Mouse (Mus musculus) small intestine, adult 2 months (tissue): ENCODE measurements around the gene Rhog. TPM values are rescaled to one million over a fixed set of nuclear protein-coding genes. Genes with fewer than 3 reads are reported as not detected.

Experiments
- H3K27ac ChIP-seq: fragments of 200-500 bp; 2 replicates; pipeline ENCODE4 v1.5.1; 2012; ENCODE audit warnings: low read depth, low read length, control low read depth, inconsistent platforms; ENCODE audit not compliant: insufficient read depth
- H3K27me3 ChIP-seq: fragments of 200-500 bp; 2 replicates; pipeline ENCODE4 v1.6.1; 2012; ENCODE audit warnings: mild to moderate bottlenecking, moderate library complexity, low read length, inconsistent platforms; ENCODE audit not compliant: control insufficient read depth, insufficient read depth
- H3K36me3 ChIP-seq: fragments of 200-500 bp; 2 replicates; pipeline ENCODE4 v1.6.1; 2012; ENCODE audit warnings: mild to moderate bottlenecking, low read length, control low read depth, inconsistent platforms; ENCODE audit not compliant: control insufficient read depth, insufficient read depth
- H3K4me1 ChIP-seq: fragments of 200-500 bp; 2 replicates; pipeline ENCODE4 v1.6.1; 2012; ENCODE audit warnings: low read length, inconsistent platforms, mixed read lengths; ENCODE audit not compliant: control insufficient read depth, insufficient read depth, insufficient read length
- H3K4me3 ChIP-seq: fragments of 200-500 bp; 2 replicates; pipeline ENCODE4 v1.5.1; 2012; ENCODE audit warnings: low read depth, mild to moderate bottlenecking, control low read depth, inconsistent platforms, low read length, moderate library complexity
- CTCF ChIP-seq: fragments of 200-500 bp; IDR thresholded peaks from 2 replicates; pipeline ENCODE4 v1.5.1; 2012; ENCODE audit warnings: low read depth, mild to moderate bottlenecking, control low read depth, inconsistent platforms, low read length, moderate library complexity, mixed read lengths; ENCODE audit not compliant: insufficient replicate concordance, insufficient read length; ENCODE audit errors: extremely low read depth
- POLR2A ChIP-seq: fragments of 200-500 bp; IDR thresholded peaks from 2 replicates; pipeline ENCODE4 v1.6.1; 2012; ENCODE audit warnings: low read depth, mild to moderate bottlenecking, control low read depth, inconsistent platforms, low read length, moderate library complexity
- WGBS: fragments of 180-500 bp; shearing (Covaris S2); methylation state at CpG from one replicate; pipeline ENCODE4 v1.1.7; 2018; 5-methylcytosine and 5-hydroxymethylcytosine counted together
- polyA plus RNA-seq: library from polyadenylated mRNA; depleted of rRNA; stranded (reverse); fragments of >200 nt; gene quantifications from 2 replicates; pipeline ENCODE4 v1.2.3, GENCODE M21; 2012

The Rhog gene
- polyA plus RNA-seq, 1 experiment, result 165 TPM

GRCm38 (mm10) chr7:102263020-102263419, 7.2 kb upstream of the Rhog start:
- Histone ChIP-seq H3K27ac (no peak overlapping the region), H3K27me3 (no peaks in the 10 kb centered on the region), H3K4me1 (peaks cover 3% of the 10 kb centered on the region; the same call in 1 of the 2 replicates), H3K4me3 (no peak overlapping the region), H3K36me3 (no peaks in the 10 kb centered on the region)
- 99% methylated on average over 2 of the region's 2 CpGs for WGBS
- TF ChIP-seq CTCF (no peak), POLR2A (no peak)

DNA sequence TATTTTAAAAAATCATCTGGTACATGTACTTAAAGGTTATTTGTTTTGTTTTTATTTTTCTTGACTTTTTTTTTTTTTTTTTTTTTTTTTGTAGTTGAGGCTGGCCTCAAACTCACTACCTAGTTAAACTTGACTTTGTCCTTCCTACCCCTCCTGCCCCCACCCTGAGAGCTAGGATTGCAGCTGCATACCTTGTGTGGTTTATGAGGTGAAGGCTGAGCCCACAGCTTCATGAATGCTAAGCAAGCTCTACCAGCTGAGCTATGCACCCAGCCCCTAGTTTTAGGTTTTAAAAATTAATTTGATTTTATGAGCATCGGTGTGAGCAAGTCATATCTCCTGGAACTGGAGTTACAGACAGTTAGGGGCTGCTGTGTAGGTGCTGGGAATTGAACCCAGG, 4.7 kb upstream of the Rhog start:
- Histone ChIP-seq H3K27ac (no peak overlapping the region), H3K27me3 (no peaks in the 10 kb centered on the region), H3K4me3 (no peak overlapping the region), H3K36me3 (no peaks in the 10 kb centered on the region), H3K4me1 (no peaks in the 10 kb centered on the region)
- WGBS, result 75% methylated on average over 1 of the region's 1 CpGs
- TF ChIP-seq CTCF (no peak), POLR2A (no peak)

- Histone ChIP-seq H3K36me3 (no peaks in the 10 kb centered on the region), H3K4me3 (no peak overlapping the region), H3K27ac (no peak overlapping the region), H3K4me1 (no peaks in the 10 kb centered on the region), H3K27me3 (no peaks in the 10 kb centered on the region)
- 79% methylated on average over 10 of the region's 10 CpGs for WGBS
- no peak for TF ChIP-seq POLR2A
- TF ChIP-seq CTCF, result no peak
These were observed 4.0 kb upstream of the Rhog start for GRCm38 (mm10) chr7:102259716-102260479.

GRCm38 (mm10) chr7:102258753-102259152, 2.9 kb upstream of the Rhog start:
- H3K27me3 ChIP-seq, result no peaks in the 10 kb centered on the region
- 55% methylated on average over 3 of the region's 3 CpGs for WGBS
- no peaks in the 10 kb centered on the region for H3K36me3 ChIP-seq
- H3K27ac ChIP-seq, result no peak overlapping the region
- no peak overlapping the region for H3K4me3 ChIP-seq
- TF ChIP-seq CTCF, result no peak
- no peak for TF ChIP-seq POLR2A
- H3K4me1 ChIP-seq, result no peaks in the 10 kb centered on the region

- no peaks in the 10 kb centered on the region for H3K4me1 ChIP-seq
- no peak overlapping the region for H3K27ac ChIP-seq
- no peak overlapping the region for H3K4me3 ChIP-seq
- TF ChIP-seq POLR2A, result no peak
- no peak for TF ChIP-seq CTCF
- H3K27me3 ChIP-seq, result no peaks in the 10 kb centered on the region
- no peaks in the 10 kb centered on the region for H3K36me3 ChIP-seq
- 20% methylated on average over 4 of the region's 4 CpGs for WGBS
These were observed 2.3 kb upstream of the Rhog start for GRCm38 (mm10) chr7:102258189-102258588.

DNA sequence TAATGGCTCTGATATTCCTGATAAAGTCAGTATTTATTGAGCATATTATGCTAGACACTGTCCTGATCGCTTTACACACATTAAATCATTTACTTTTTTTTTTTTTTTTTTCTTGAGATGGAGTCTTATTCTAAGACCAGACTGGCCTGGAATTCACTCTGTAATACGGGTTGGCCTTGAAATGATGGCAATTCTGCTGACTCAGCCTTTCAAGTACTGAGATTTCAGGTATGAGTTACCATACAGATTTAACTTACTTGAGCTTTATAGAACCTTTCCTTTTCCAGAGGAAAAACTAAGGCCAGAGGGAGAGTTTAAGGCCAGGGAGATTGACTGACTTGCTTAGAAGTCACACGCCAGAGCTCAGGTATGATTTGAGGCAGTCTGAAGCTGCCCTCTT, 782 bp upstream of the Rhog start:
- Histone ChIP-seq H3K27ac (no peak overlapping the region), H3K4me1 (no peaks in the 10 kb centered on the region), H3K27me3 (no peaks in the 10 kb centered on the region), H3K36me3 (no peaks in the 10 kb centered on the region), H3K4me3 (no peak overlapping the region)
- TF ChIP-seq CTCF (no peak), POLR2A (no peak)
- 89% methylated on average over 3 of the region's 3 CpGs for WGBS

DNA sequence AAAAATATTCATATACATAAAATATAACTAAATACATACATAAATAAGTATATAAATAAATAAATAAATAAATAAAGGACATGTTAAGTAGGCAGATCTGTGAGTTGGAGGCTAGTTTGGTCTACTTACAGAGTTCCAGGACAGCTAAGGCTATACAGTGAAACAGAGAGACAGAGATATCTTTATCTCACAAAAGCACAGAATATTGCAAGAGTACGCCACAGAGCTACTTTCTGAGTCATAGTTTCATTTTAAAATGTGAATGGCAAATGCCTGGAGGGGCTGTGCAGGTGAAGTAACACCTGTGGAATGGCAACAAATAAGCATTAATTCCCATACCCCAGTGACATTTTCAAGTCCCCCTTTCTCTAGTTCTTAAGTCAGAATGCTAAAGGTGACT, 2.2 kb downstream of the Rhog start:
- H3K27me3 ChIP-seq, result no peaks in the 10 kb centered on the region
- H3K4me3 ChIP-seq, result no peak overlapping the region
- TF ChIP-seq POLR2A (no peak), CTCF (no peak)
- no peaks in the 10 kb centered on the region for H3K4me1 ChIP-seq
- WGBS, result 91% methylated on average over 1 of the region's 1 CpGs
- H3K27ac ChIP-seq, result no peak overlapping the region
- H3K36me3 ChIP-seq, result no peaks in the 10 kb centered on the region
